Comparison of ENCODE assay signal across 9 mouse cellular contexts in the genomic region with DNA sequence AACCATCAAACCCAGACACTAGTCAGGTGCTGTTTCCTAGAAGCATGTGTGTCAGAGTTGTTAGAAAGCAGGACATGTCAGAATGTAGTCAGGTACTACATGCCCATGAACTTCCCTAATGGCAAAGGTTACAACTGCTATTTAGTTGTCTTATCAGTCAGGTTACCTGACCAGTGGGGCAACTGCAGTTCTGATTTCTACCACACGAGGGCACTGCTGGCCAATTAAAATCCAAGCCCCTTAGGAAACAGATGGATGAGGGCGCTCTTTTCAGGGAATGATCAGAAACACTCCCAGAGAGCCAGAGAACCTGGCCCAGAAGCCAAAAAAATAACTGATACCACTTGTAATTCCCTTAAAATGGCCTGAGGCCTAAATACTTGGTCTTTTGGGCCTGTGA.
DNase-seq lines count a peak whose midpoint lies in the region; ATAC-seq and TF ChIP-seq lines count a peak whose summit lies in the region.
"Had no signal": no experiment of that assay in that cellular context is flagged by ENCODE, and none has a peak within 500 bp of the region (broad histone marks: within the 10 kb centered on the region; RNA-seq: fewer than 3 reads in every experiment).

No protein-coding gene starts in this region.

- peak; percentile 95 for TF ChIP-seq CTCF in cortical plate, adult 2 months (IDR thresholded peaks at IDR 0.05; ENCODE audit: extremely low read depth, insufficient read depth, low read length)

- 5% methylated on average over 2 of the region's 2 CpGs for WGBS in liver, embryonic 11.5 days

- ATAC-seq in liver, embryonic 11.5 days (replicated peaks; ENCODE audit: low FRiP score) = no peak

- peak; percentile 57 for DNase-seq in CD4-positive helper T cell, adult 2 months (ENCODE audit: low read depth, low spot score)
- peak; percentile 69 to 95 for DNase-seq in adrenal gland, adult (ENCODE audit: inconsistent age in 2 of 2, low spot score in 1 of 2)
- peak; percentile 83 for DNase-seq in gastrocnemius, postnatal 10 days
- peak; percentile 88 for DNase-seq in kidney, adult 9 months
- DNase-seq in liver, embryonic 11.5 days (ENCODE audit: low spot score) = peak; percentile 68
- DNase-seq in retina, postnatal 1 day = peak; percentile 85
- DNase-seq in thymus, postnatal 36 days = peak; percentile 56 to 74

- H3K4me1 ChIP-seq in cortical plate, adult 2 months (ENCODE audit: control insufficient read depth, insufficient read depth, low read length) = peaks cover 6% of the 10 kb centered on the region; the same call in 1 of the 2 replicates
- no peaks in the 10 kb centered on the region for H3K4me1 ChIP-seq in liver, embryonic 11.5 days (replicated peaks; ENCODE audit: control insufficient read depth, insufficient read depth, low read length)
- H3K4me1 ChIP-seq: limb, embryonic 12.5 days had no signal

- TF ChIP-seq POLR2A in cortical plate, adult 2 months (IDR thresholded peaks at IDR 0.05; ENCODE audit: extremely low read depth, insufficient read depth, low read length) = no peak

- no peak overlapping the region for H3K4me2 ChIP-seq in liver, embryonic 11.5 days
- H3K4me2 ChIP-seq: limb, embryonic 12.5 days had no signal

- H3K27ac ChIP-seq in cortical plate, adult 2 months (ENCODE audit: insufficient read depth, low read length) = no peak overlapping the region
- H3K27ac ChIP-seq in liver, embryonic 11.5 days (ENCODE audit: low read depth, low read length) = no peak overlapping the region
- H3K27ac ChIP-seq: limb, embryonic 12.5 days had no signal

- H3K9ac ChIP-seq in liver, embryonic 11.5 days (ENCODE audit: low read depth, low read length) = no peak overlapping the region
- H3K9ac ChIP-seq: limb, embryonic 12.5 days had no signal

- H3K36me3 ChIP-seq in liver, embryonic 11.5 days (ENCODE audit: control insufficient read depth, insufficient read depth, low read length) = peaks cover 12% of the 10 kb centered on the region; the same call in 1 of the 2 replicates

- no peaks in the 10 kb centered on the region for H3K9me3 ChIP-seq in liver, embryonic 11.5 days (ENCODE audit: control insufficient read depth, low read length)
- H3K9me3 ChIP-seq: limb, embryonic 12.5 days had no signal

- H3K4me3 ChIP-seq in cortical plate, adult 2 months (ENCODE audit: insufficient read depth, low read length) = no peak overlapping the region
- no peak overlapping the region for H3K4me3 ChIP-seq in liver, embryonic 11.5 days (ENCODE audit: low read depth, low read length)
- H3K4me3 ChIP-seq: limb, embryonic 12.5 days had no signal

- no peaks in the 10 kb centered on the region for H3K27me3 ChIP-seq in liver, embryonic 11.5 days (replicated peaks; ENCODE audit: control insufficient read depth, insufficient read depth, low read length)
- H3K27me3 ChIP-seq: limb, embryonic 12.5 days had no signal
